Mouse (Mus musculus): ENCODE measurements around the gene Myom1.

Gene Myom1

GRCm38 (mm10) chr17:71057758-71058157 is 55.3 kb downstream of the Myom1 start:
- no peak for DNase-seq (ENCODE audit: low spot score in 2 of 2)

GRCm38 (mm10) chr17:71059213-71059612 is 56.8 kb downstream of the Myom1 start:
- DNase-seq (ENCODE audit: low spot score in 2 of 2): no peak

DNA sequence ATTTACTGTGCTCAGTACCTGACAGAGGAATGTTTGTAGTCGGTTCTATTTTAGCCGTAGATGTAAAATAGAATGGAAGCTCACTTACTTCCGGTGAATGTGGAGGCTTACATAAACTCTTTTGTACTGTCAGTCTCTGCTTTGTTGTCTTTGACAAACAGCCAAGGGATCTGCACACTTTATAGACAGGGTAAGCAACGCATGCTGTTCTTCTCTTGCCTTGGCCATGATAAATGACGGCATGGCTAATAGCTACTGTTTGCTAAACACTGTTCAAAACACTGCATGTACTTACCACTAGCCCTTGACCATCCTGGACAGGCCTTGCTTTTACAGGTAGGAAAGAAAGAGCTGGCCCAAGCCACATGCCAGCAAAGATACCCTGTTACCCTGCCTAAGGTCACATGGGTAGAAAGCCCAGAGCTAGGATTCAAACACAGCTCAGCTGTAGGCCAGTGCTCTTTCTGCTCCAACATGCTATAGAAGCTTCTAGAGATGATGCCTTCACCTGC is 59.7 kb downstream of the Myom1 start:
- DNase-seq (ENCODE audit: low spot score in 2 of 2): no peak

GRCm38 (mm10) chr17:71062870-71063602 is 60.6 kb downstream of the Myom1 start:
- no peak for DNase-seq (ENCODE audit: low spot score in 2 of 2)

DNA sequence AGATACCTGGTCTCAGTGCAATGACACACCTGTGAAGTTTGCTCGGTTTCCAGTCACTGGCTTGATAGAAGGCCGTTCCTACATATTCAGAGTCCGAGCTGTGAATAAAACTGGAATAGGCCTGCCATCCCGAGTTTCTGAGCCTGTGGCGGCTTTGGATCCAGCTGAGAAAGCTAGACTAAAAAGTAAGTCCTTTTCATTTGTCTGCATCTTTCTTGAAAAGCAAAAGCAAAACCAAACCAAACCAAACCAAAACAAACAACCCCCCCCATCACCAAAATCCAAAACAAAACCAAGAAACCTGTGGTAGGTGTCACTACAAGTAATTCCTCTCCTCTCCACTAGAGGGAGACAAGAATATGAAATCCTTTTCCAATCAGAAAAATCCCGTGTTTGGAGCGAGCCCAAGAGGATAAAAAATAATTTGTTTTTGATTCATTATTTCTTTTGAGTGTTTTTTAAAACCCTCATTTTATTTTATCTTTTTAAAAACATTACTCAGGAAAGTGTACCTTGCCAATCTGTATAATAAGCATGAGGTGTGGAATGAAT is 62.1 kb downstream of the Myom1 start:
- DNase-seq (ENCODE audit: low spot score in 2 of 2): no peak

GRCm38 (mm10) chr17:71065127-71065526 is 62.7 kb downstream of the Myom1 start:
- no peak for DNase-seq (ENCODE audit: low spot score in 2 of 2)

DNA sequence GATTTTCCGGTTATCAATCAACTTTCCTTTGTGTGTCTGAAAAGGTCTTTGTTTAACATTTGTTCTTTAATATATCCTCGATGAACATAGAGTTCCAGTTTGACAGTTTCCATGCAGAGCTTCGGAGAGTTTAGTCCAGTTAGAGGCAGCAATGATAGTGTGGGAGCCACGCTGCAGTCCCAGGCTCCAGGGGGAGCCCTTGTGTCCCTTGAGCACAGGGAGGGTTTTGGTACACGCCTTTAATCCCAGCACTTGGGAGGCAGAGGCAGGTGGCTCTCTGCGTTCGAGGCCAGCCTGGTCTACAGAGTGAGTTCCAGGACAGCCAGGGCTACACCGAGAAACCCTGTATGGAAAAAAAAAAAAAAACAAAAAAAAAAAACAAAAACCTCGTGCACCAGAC is 66.7 kb downstream of the Myom1 start:
- no peak for DNase-seq (ENCODE audit: low spot score in 2 of 2)

DNA sequence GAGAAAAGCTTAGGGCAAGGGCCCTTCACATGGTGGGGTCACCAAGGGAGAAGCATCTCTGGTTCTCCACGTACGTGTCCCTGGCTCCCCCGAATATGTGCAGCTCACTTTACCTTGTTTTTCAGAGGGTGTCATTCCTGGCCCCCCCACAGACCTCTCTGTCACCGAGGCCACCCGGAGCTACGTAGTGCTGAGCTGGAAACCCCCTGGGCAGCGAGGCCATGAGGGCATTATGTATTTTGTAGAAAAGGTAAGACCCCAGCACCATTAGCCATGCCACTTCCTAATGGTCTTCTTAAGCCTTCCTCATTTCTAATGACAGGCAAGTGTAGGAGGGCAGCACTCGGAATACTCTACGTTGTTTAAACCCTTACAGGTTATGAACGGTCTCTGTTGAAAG is 69.5 kb downstream of the Myom1 start:
- DNase-seq (ENCODE audit: low spot score in 2 of 2): no peak

DNA sequence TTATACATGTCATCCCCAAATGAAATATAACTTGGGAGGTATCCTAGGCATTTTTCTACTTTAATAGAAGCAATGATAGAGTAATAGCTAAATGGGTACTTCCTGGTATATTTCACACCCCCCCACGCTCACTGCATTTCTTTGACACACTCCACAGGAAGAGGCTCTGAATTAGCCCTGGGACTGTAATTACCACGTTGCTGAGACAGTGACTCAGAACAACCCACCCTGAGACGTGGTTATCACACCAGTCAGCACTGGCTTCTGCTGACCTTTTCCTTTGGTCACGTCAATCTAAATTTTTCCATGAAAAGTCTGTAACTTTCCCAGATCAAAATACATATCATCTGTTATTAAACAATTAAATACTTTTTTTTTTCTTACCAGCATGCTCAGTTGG is 72.0 kb downstream of the Myom1 start:
- DNase-seq (ENCODE audit: low spot score in 2 of 2): no peak

GRCm38 (mm10) chr17:71081986-71082385 is 79.6 kb downstream of the Myom1 start:
- DNase-seq (ENCODE audit: low spot score in 2 of 2): no peak

DNA sequence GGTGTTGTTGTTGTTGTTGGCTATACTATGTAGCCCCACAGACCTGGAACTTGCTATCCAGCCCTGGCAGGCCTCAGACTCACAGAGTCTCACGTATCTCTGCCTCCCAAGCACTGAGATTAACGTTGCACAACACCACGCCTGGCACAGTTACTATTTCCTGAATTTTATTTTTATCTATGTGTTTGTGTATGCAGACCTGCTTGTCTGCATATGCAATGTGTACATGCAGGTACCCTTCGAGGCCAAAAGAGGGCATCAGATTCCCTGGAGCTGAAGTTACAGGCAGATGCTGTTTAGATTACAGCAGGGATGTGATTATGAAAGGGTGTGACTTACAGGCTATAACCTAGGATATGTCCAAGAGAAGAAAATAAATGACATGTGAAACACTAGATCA is 84.5 kb downstream of the Myom1 start:
- no peak for DNase-seq (ENCODE audit: low spot score in 2 of 2)

DNA sequence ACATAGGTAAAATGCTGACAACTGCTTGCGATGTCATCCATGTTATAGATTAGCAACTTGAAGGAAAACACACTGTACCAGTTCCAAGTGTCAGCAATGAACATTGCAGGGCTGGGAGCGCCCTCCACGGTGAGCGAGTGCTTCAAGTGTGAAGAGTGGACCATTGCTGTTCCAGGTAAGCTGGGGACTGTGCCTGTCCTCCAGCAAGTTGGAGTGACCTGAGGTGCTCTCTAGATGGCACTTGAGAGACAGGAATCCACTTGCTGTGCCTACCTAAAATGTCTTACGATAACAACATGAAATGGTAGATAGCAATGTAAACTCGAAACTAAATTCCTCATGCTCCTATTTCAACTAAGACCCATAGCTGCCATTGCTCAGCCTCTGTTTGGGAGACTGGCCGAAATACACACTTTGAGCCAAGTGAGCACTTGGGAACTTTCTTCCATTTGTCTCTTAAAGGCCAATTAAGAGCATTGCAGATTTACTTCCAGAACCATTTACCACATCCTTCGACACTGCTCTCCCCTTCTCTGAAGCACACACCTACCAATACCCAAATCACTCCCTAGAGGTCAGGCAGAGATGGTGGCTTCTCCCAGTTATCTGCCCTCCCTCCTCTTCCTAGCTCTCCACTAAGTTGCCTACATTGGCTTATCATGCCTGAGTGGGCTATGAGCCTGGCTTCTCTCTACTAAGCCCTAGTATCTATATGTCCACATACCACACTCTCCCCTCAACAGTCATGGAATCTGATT is 85.1 kb downstream of the Myom1 start:
- DNase-seq (ENCODE audit: low spot score in 2 of 2): no peak

DNA sequence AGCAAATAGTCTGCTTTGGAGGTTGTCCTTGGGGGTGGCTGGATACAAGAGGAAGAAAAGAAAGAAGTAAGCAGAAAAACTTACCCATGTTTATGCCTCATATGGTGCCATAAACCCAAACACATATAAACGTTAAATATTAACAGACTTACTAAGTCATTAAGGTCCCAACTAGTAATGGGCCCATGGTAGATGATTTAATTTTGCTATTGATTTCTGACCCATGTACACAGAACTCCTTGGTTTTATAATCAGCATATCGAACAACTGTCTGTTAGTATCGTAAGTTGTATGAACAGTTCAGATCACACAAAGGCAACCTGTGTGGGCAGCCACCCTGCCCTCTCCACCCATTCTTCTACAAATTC is 85.7 kb downstream of the Myom1 start:
- no peak for DNase-seq (ENCODE audit: low spot score in 2 of 2)

- no peak for DNase-seq (ENCODE audit: low spot score in 2 of 2)
Observed at GRCm38 (mm10) chr17:71088991-71089434, 86.6 kb downstream of the Myom1 start.

GRCm38 (mm10) chr17:71089781-71090480 is 87.5 kb downstream of the Myom1 start:
- no peak for DNase-seq (ENCODE audit: low spot score in 2 of 2)

- no peak for DNase-seq (ENCODE audit: low spot score in 2 of 2)
Observed at GRCm38 (mm10) chr17:71091024-71091423, 88.6 kb downstream of the Myom1 start.

GRCm38 (mm10) chr17:71092341-71092740 is 89.9 kb downstream of the Myom1 start:
- no peak for DNase-seq (ENCODE audit: low spot score in 2 of 2)

GRCm38 (mm10) chr17:71093793-71094192 is 91.4 kb downstream of the Myom1 start:
- no peak for DNase-seq (ENCODE audit: low spot score in 2 of 2)

DNA sequence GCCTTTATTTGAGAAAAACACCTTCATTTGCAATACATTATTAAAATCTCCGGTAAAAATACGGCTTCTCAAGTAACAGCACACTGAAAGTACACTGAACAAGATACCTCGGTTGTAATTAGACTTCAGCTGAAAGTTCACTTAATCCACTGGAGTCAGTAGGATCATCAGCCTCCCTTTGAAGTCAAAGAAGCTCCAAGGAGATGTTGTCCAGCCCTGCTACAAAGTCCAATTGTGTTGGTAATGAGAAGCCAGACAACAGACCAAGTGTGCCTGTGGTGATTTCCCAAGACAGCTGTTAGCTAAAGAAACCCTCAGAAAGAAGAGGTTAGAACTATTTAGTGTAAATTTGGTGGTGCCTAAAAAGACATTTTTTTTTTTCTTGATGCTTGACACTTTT is 92.0 kb downstream of the Myom1 start:
- DNase-seq (ENCODE audit: low spot score in 2 of 2): no peak

DNA sequence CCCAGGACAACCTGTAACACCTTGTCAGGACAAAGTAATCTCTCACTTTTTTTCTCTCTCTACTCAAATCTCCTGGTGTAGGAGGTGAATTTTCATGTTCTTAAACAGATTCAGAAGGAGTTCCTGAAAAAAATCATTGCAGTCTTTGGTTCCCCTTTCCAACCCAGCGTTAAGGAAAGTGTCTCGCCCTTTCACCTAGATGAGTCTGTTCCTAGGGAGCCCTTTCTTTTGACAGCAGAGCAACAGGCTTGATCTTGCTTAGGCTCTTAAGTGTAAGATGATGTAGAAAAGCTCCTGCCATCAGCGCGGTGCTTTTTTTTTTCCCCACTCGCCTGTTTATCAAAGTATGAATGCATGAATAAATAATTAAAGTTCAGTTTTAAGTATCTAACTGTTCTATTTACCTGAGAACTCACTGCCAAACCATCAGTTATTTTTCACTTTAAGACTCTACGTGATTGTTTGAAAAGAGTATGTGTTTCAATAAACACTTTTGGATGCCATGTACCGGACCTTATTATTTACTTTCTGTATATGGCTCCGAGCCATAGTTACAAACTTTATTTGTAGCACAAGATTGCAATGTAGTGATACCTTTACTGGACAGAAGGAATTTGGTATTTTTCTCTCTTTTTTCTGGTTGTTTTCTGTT is 94.2 kb downstream of the Myom1 start:
- DNase-seq (ENCODE audit: low spot score in 2 of 2): no peak

DNA sequence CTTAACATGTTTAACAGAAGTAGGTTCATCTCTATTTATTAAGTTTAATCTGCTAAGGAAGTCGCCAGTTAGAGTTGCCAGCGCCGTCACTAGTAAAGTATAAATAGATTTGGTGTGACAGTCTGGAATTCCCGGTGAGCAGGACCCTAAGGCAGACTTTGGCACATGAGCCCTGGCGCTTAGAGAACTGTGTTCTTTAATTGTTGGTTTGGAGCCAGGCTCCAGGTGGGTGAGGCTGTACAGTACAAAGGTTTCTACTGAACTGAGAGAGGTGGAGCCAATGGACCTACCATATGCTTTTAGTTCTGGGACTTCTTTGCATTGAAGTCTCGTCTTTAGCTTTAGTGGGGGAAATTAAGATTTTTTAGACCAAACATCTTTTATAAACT is 94.8 kb downstream of the Myom1 start:
- no peak for DNase-seq (ENCODE audit: low spot score in 2 of 2)

DNA sequence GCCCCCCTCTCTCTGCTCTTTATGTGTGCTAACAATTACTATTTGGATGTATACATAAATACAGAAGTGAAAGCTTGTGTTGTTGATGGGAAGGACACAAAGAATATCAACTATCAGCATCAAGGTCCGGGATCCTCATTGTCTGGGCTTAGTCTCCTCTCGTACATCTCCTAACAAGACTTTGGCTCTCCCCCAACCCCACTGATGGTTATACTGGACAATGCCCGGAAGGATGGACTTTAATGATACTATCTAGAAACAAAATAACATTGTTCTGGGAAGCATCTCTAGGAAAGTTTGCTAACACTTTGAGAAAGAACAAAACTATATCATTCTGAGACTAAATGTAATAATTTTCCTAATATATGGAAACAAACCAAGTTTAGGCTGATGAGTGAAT is 96.2 kb downstream of the Myom1 start:
- no peak for DNase-seq (ENCODE audit: low spot score in 2 of 2)
